Mouse (Mus musculus): ENCODE results near the gene Iqcf6.
"Not testable (repeated sequence)": the region's sequence is repeated elsewhere in the genome, so short reads cannot be mapped to it uniquely, and the experiment has no call there.

GRCm38 (mm10) chr9:106595402-106595801, 31.0 kb upstream of the Iqcf6 start:
- not testable (repeated sequence) for TF ChIP-seq POLR2A (IDR thresholded peaks at IDR 0.05; ENCODE audit: low read depth, low read length); CTCF (conservative IDR thresholded peaks at IDR 0.05; ENCODE audit: insufficient read depth, insufficient read length, low read depth, low read length)
